Mouse (Mus musculus) layer of hippocampus, postnatal 36 days (tissue): ENCODE measurements around the gene Cldn9. TPM values are rescaled to one million over a fixed set of nuclear protein-coding genes. Genes with fewer than 3 reads are reported as not detected.
A peak's percentile ranks its signal among the peaks of the same experiment; 100 is the strongest.

Experiments
- DNase-seq, 2 experiments: peaks; one replicate each; pipeline ENCODE4 v3.0.0; 2022
- total RNA-seq, 2 experiments: library from RNA; stranded (reverse); gene quantifications; 2 replicates each; pipeline ENCODE4 v1.2.3; 2021

Gene Cldn9
- total RNA-seq, result under 1 TPM; 0.22 to 0.35 TPM

- no peak for DNase-seq
Observed at GRCm38 (mm10) chr17:23683856-23684672, at the start of gene Cldn9. Gene Cldn9, minus strand, starts transcription at chr17:23684026.

- DNase-seq, result no peak
Observed at GRCm38 (mm10) chr17:23730441-23730840, 46.6 kb upstream of the Cldn9 start.

- no peak for DNase-seq
Observed at GRCm38 (mm10) chr17:23726758-23727142, 42.9 kb upstream of the Cldn9 start.

GRCm38 (mm10) chr17:23725999-23726757 is 42.4 kb upstream of the Cldn9 start, which contains the start of gene Pkmyt1:
Gene Pkmyt1, plus strand, starts transcription at chr17:23726336.
- DNase-seq, result peak; percentile 92 to 93

- DNase-seq, result no peak
Observed at GRCm38 (mm10) chr17:23725477-23725876, 41.7 kb upstream of the Cldn9 start.

GRCm38 (mm10) chr17:23722376-23723125 is 38.7 kb upstream of the Cldn9 start, which contains the start of gene 1520401A03Rik:
Gene 1520401A03Rik, minus strand, starts transcription at chr17:23722783.
- DNase-seq, result no peak

- no peak for DNase-seq
Observed at GRCm38 (mm10) chr17:23721886-23722285, 38.1 kb upstream of the Cldn9 start.

- no peak for DNase-seq
Observed at GRCm38 (mm10) chr17:23719455-23719854, 35.6 kb upstream of the Cldn9 start.

GRCm38 (mm10) chr17:23717003-23717402 is 33.2 kb upstream of the Cldn9 start:
- no peak for DNase-seq

- peak; percentile 57 to 64 for DNase-seq
Observed at GRCm38 (mm10) chr17:23706212-23706611, 22.4 kb upstream of the Cldn9 start.

GRCm38 (mm10) chr17:23705525-23706104 is 21.8 kb upstream of the Cldn9 start:
- DNase-seq, result no peak

GRCm38 (mm10) chr17:23704741-23705140 is 20.9 kb upstream of the Cldn9 start:
- no peak for DNase-seq

GRCm38 (mm10) chr17:23703301-23703700 is 19.5 kb upstream of the Cldn9 start:
- no peak for DNase-seq

GRCm38 (mm10) chr17:23700079-23700478 is 16.3 kb upstream of the Cldn9 start:
- peak; percentile 84 to 88 for DNase-seq

- no peak for DNase-seq
Observed at GRCm38 (mm10) chr17:23699131-23700077, 15.6 kb upstream of the Cldn9 start.

- DNase-seq, result no peak
Observed at GRCm38 (mm10) chr17:23695801-23696200, 12.0 kb upstream of the Cldn9 start.

- no peak for DNase-seq
Observed at GRCm38 (mm10) chr17:23694491-23694890, 10.7 kb upstream of the Cldn9 start.

- DNase-seq, result no peak
Observed at GRCm38 (mm10) chr17:23683226-23683625, 600 bp downstream of the Cldn9 start.

GRCm38 (mm10) chr17:23682530-23682929 is 1.3 kb downstream of the Cldn9 start:
- no peak for DNase-seq

GRCm38 (mm10) chr17:23682092-23682491 is 1.7 kb downstream of the Cldn9 start:
- DNase-seq, result no peak

GRCm38 (mm10) chr17:23681086-23681485 is 2.7 kb downstream of the Cldn9 start:
- no peak for DNase-seq
